Comparison of ENCODE assay signal across 18 mouse cellular contexts in the genomic region with DNA sequence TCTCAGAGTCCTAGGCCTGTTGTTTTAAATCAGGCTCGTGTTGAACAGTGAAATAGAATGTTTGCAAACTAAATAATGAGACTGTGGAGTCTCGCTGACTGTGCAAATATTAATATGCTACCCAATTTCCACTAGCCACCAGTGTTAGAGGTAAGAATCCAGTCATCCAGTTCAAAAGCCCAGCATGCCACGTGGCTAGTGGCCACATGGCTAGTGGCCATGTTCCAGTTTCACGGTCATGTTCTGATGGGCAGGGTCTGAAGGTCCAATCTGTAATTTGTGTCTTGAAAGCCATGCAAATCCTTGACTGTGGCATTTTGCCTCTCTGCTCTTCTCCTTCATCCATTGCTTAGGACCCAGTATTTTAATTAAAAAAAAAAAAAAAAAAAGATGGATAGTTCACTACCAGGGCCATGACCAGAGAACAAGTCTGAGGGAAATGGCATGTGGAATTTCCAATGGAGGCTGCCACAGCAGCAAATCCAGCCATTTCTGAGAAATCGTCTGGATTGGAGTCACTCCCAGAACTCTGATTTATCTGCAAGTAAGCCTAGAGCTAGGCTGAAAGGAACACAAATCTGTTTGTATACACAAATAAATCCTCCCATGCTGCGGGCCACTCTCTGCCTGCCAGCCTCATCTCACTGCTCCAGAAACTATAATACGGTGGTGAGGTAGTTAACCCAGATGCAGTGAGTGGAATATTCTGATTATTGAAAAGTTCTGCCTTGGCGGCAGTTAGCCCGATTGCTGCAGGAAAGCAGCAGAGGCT. TPM values are rescaled to one million over a fixed set of nuclear protein-coding genes. Genes with fewer than 3 reads are reported as not detected.
A peak's percentile ranks its signal among the peaks of the same experiment; 100 is the strongest.
DNase-seq lines count a peak whose midpoint lies in the region; ATAC-seq and TF ChIP-seq lines count a peak whose summit lies in the region.
"Had no signal": no experiment of that assay in that cellular context is flagged by ENCODE, and none has a peak within 500 bp of the region (broad histone marks: within the 10 kb centered on the region; RNA-seq: fewer than 3 reads in every experiment).

No protein-coding gene starts in this region.

- H3K79me2 ChIP-seq in macrophage (ENCODE audit: inconsistent target), result peaks cover 92% of the 10 kb centered on the region

- intact Hi-C loops in gastrocnemius, adult 2 months (cut with DNase I), result no loop called here

- WGBS in midbrain, embryonic 16.5 days, result 81% methylated on average over 9 of the region's 9 CpGs
- 85% methylated on average over 9 of the region's 9 CpGs for WGBS in midbrain, embryonic 14.5 days
- 75% methylated on average over 9 of the region's 9 CpGs for WGBS in macrophage (ENCODE audit: missing documents)

- TF ChIP-seq CTCF in gastrocnemius, adult 2 months (IDR thresholded peaks at IDR 0.05), result no peak

- no peak overlapping the region for H3K4me2 ChIP-seq in midbrain, embryonic 16.5 days (ENCODE audit: low read length)
- H3K4me2 ChIP-seq in midbrain, embryonic 14.5 days (ENCODE audit: low read length), result no peak overlapping the region
- H3K4me2 ChIP-seq: embryonic facial prominence, embryonic 13.5 days; forebrain, embryonic 12.5 days; heart, embryonic 13.5 days; hindbrain, embryonic 14.5 days; limb, embryonic 13.5 days; lung, embryonic 15.5 days had no signal

- H3K4me3 ChIP-seq in gastrocnemius, adult 2 months, result no peak overlapping the region
- no peak overlapping the region for H3K4me3 ChIP-seq in midbrain, embryonic 16.5 days (ENCODE audit: low read depth, low read length)
- H3K4me3 ChIP-seq in midbrain, embryonic 14.5 days (replicated peaks; ENCODE audit: low read depth, low read length), result no peak overlapping the region
- no peak overlapping the region for H3K4me3 ChIP-seq in macrophage (ENCODE audit: inconsistent target)
- H3K4me3 ChIP-seq: embryonic facial prominence, embryonic 13.5 days; forebrain, embryonic 12.5 days; heart, embryonic 13.5 days; limb, embryonic 13.5 days; lung, embryonic 15.5 days; myocyte had no signal

- peak overlapping the region; percentile 32; the same call in 1 of the 2 replicates for H3K27ac ChIP-seq in gastrocnemius, adult 2 months
- no peak overlapping the region for H3K27ac ChIP-seq in midbrain, embryonic 16.5 days (ENCODE audit: low read length)
- H3K27ac ChIP-seq in midbrain, embryonic 14.5 days (replicated peaks; ENCODE audit: low read depth, low read length), result no peak overlapping the region
- 0 out of 2 replicates have a peak overlapping the region, but pooled peaks have one; percentile 2 for H3K27ac ChIP-seq in macrophage
- H3K27ac ChIP-seq: embryonic facial prominence, embryonic 13.5 days; forebrain, embryonic 12.5 days; heart, embryonic 13.5 days; hindbrain, embryonic 14.5 days; limb, embryonic 13.5 days; lung, embryonic 15.5 days had no signal

- no peaks in the 10 kb centered on the region for H3K36me3 ChIP-seq in midbrain, embryonic 16.5 days (ENCODE audit: control insufficient read depth, insufficient read depth, low read length)
- H3K36me3 ChIP-seq in midbrain, embryonic 14.5 days (ENCODE audit: control insufficient read depth, insufficient read depth, low read length), result no peaks in the 10 kb centered on the region
- no peaks in the 10 kb centered on the region; the same call in 1 of the 2 replicates for H3K36me3 ChIP-seq in macrophage (ENCODE audit: inconsistent target)
- H3K36me3 ChIP-seq: embryonic facial prominence, embryonic 13.5 days; forebrain, embryonic 12.5 days; heart, embryonic 13.5 days; limb, embryonic 13.5 days; lung, embryonic 15.5 days had no signal

- no peaks in the 10 kb centered on the region; the same call in none of the 2 replicates for H3K4me1 ChIP-seq in midbrain, embryonic 16.5 days (ENCODE audit: control insufficient read depth, insufficient read depth, low read length)
- H3K4me1 ChIP-seq in midbrain, embryonic 14.5 days (ENCODE audit: control insufficient read depth, insufficient read depth, low read length), result 0 out of 2 replicates have a peak, but pooled peaks cover 6% of the 10 kb centered on the region
- H3K4me1 ChIP-seq: lung, embryonic 15.5 days had no signal

- H3K9ac ChIP-seq in midbrain, embryonic 16.5 days (ENCODE audit: low read depth, low read length), result no peak overlapping the region
- no peak overlapping the region for H3K9ac ChIP-seq in midbrain, embryonic 14.5 days (replicated peaks; ENCODE audit: low read length)
- H3K9ac ChIP-seq: embryonic facial prominence, embryonic 13.5 days; forebrain, embryonic 12.5 days; heart, embryonic 13.5 days; hindbrain, embryonic 14.5 days; limb, embryonic 13.5 days; lung, embryonic 15.5 days had no signal

- no peak for DNase-seq in gastrocnemius, adult 2 months
- DNase-seq in gastrocnemius, postnatal 10 days, result no peak
- no peak for DNase-seq in midbrain, embryonic 14.5 days
- peak; percentile 65 for DNase-seq in cerebellum, adult 11-12 months
- no peak for DNase-seq in urinary bladder, postnatal 14 days (ENCODE audit: low spot score)
- DNase-seq in adrenal gland, postnatal 4 days (ENCODE audit: low spot score in 2 of 2), result no peak
- DNase-seq: adrenal gland, postnatal 10 days; kidney, adult 2 months; kidney, postnatal 36 days had no signal

- ATAC-seq in midbrain, embryonic 16.5 days, result 0 out of 2 replicates have a peak, but pooled peaks have one; percentile 39
- ATAC-seq in midbrain, embryonic 14.5 days (ENCODE audit: low FRiP score, low TSS enrichment), result no peak

- H3K9me3 ChIP-seq in midbrain, embryonic 16.5 days (replicated peaks; ENCODE audit: control insufficient read depth, low read length, poor library complexity, severe bottlenecking), result no peaks in the 10 kb centered on the region
- no peaks in the 10 kb centered on the region for H3K9me3 ChIP-seq in midbrain, embryonic 14.5 days (ENCODE audit: control insufficient read depth, low read length)
- H3K9me3 ChIP-seq: embryonic facial prominence, embryonic 13.5 days; forebrain, embryonic 12.5 days; heart, embryonic 13.5 days; limb, embryonic 13.5 days; lung, embryonic 15.5 days had no signal

- no peaks in the 10 kb centered on the region for H3K27me3 ChIP-seq in midbrain, embryonic 16.5 days (ENCODE audit: control insufficient read depth, insufficient read depth, low read depth, low read length)
- no peaks in the 10 kb centered on the region for H3K27me3 ChIP-seq in midbrain, embryonic 14.5 days (ENCODE audit: control insufficient read depth, insufficient read depth, low read length)
- H3K27me3 ChIP-seq: embryonic facial prominence, embryonic 13.5 days; forebrain, embryonic 12.5 days; heart, embryonic 13.5 days; limb, embryonic 13.5 days; lung, embryonic 15.5 days had no signal

RNA-seq across cellular contexts. Expression of a gene that starts 35.5 kb away (rescaled TPM):
- total RNA-seq in gastrocnemius, adult 2 months (2021), result 1 to 10 TPM; 2.0 TPM
- total RNA-seq in gastrocnemius, postnatal 10 days (2021), result 1 to 10 TPM; 4.3 to 6.3 TPM
- 6.6 and 7.4 TPM in 2 replicates for polyA plus RNA-seq in midbrain, embryonic 16.5 days (2015; fragmentation: Nextera tagmentation; extraction: Ambion mirVana)
- 5.6 and 6.7 TPM in 2 replicates for polyA plus RNA-seq in midbrain, embryonic 14.5 days (2014; fragmentation: Nextera tagmentation; extraction: Ambion mirVana)
- 1,000 to 10,000 TPM in 8 of 26 experiments, 100 to 1,000 TPM in 18; 260 to 1,350 (median 482) TPM for total RNA-seq in macrophage (2018; cell fraction: chromatin; rRNA removed)
- 100 to 1,000 TPM in 13 of 26 experiments, 10 to 100 TPM in 13; 44.5 to 321 (median 150) TPM for total RNA-seq in macrophage (2018; cell fraction: cytosol; rRNA removed)
- 1,000 to 10,000 TPM in 2 of 26 experiments, 100 to 1,000 TPM in 23, 10 to 100 TPM in 1; 86.3 to 1,212 (median 410) TPM for total RNA-seq in macrophage (2018; cell fraction: nucleus; rRNA removed)
- polyA plus RNA-seq in macrophage (2018), result 108 to 246 TPM (median 219 TPM) in 3 replicates
- 1 to 10 TPM; 3.4 to 4.4 TPM for total RNA-seq in adrenal gland, postnatal 4 days (2021)

Comparison
In these comparisons a context has a peak if more than half of its experiments do, and no peak if none do; other contexts are left out.
1. H3K27ac ChIP-seq: peak in gastrocnemius, adult 2 months (single experiment) and macrophage (single experiment); none in midbrain, embryonic 16.5 days (single experiment) and midbrain, embryonic 14.5 days (single experiment).